ENCODE assay signal across 19 mouse cellular contexts in the genomic region with DNA sequence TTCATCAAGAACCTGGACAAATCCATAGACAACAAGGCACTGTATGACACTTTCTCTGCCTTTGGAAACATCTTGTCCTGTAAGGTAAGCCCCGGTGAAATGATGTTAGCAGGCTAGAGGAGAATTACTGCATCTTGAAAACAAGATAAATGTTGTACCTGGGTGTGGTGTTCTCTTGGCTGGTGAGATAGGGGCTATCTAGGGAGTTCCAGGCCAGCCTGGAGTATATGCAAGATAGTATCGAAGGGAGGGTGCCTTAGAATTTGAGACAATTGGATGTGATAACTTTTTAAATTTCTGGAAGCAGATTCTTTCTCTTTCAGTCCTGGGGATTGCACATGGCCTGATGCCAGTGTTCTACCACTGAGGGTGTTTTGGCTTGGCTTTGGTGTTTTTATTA. TPM values are rescaled to one million over a fixed set of nuclear protein-coding genes. Genes with fewer than 3 reads are reported as not detected.
DNase-seq lines count a peak whose midpoint lies in the region; ATAC-seq and TF ChIP-seq lines count a peak whose summit lies in the region.
"Had no signal": no experiment of that assay in that cellular context is flagged by ENCODE, and none has a peak within 500 bp of the region (broad histone marks: within the 10 kb centered on the region; RNA-seq: fewer than 3 reads in every experiment).

No protein-coding gene starts in this region.

- no peak overlapping the region for H3K9ac ChIP-seq in forebrain, embryonic 14.5 days (ENCODE audit: low read length)
- H3K9ac ChIP-seq in lung, embryonic 14.5 days = no peak overlapping the region
- H3K9ac ChIP-seq in liver, embryonic 12.5 days = peak overlapping the region; percentile 95
- H3K9ac ChIP-seq in midbrain, embryonic 16.5 days (ENCODE audit: low read depth, low read length) = no peak overlapping the region
- H3K9ac ChIP-seq: embryonic facial prominence, embryonic 12.5 days; forebrain, embryonic 13.5 days; hindbrain, embryonic 13.5 days; intestine, embryonic 15.5 days had no signal

- peaks cover 78% of the 10 kb centered on the region for H3K36me3 ChIP-seq in forebrain, embryonic 10.5 days (replicated peaks)
- peaks cover 51% of the 10 kb centered on the region for H3K36me3 ChIP-seq in forebrain, embryonic 14.5 days (ENCODE audit: control insufficient read depth, insufficient read depth, low read length)
- peaks cover 67% of the 10 kb centered on the region for H3K36me3 ChIP-seq in lung, embryonic 14.5 days (ENCODE audit: insufficient read depth)
- H3K36me3 ChIP-seq in liver, embryonic 12.5 days = peaks cover 82% of the 10 kb centered on the region
- H3K36me3 ChIP-seq in midbrain, embryonic 16.5 days (ENCODE audit: control insufficient read depth, insufficient read depth, low read length) = peaks cover 17% of the 10 kb centered on the region

- H3K4me1 ChIP-seq in forebrain, embryonic 10.5 days = peaks cover 39% of the 10 kb centered on the region
- H3K4me1 ChIP-seq in forebrain, embryonic 14.5 days (ENCODE audit: control insufficient read depth, insufficient read depth, low read length) = peaks cover 18% of the 10 kb centered on the region
- peaks cover 9% of the 10 kb centered on the region for H3K4me1 ChIP-seq in lung, embryonic 14.5 days (ENCODE audit: insufficient read depth)
- peaks cover 69% of the 10 kb centered on the region for H3K4me1 ChIP-seq in liver, embryonic 12.5 days
- H3K4me1 ChIP-seq in midbrain, embryonic 16.5 days (ENCODE audit: control insufficient read depth, insufficient read depth, low read length) = peaks cover 22% of the 10 kb centered on the region

- H3K9me3 ChIP-seq in forebrain, embryonic 10.5 days = no peaks in the 10 kb centered on the region
- no peaks in the 10 kb centered on the region for H3K9me3 ChIP-seq in forebrain, embryonic 14.5 days (replicated peaks; ENCODE audit: control insufficient read depth, low read length)
- no peaks in the 10 kb centered on the region for H3K9me3 ChIP-seq in lung, embryonic 14.5 days (ENCODE audit: low read depth, low read length)
- no peaks in the 10 kb centered on the region for H3K9me3 ChIP-seq in liver, embryonic 12.5 days (replicated peaks)
- H3K9me3 ChIP-seq in midbrain, embryonic 16.5 days (replicated peaks; ENCODE audit: control insufficient read depth, low read length, poor library complexity, severe bottlenecking) = no peaks in the 10 kb centered on the region
- H3K9me3 ChIP-seq: embryonic facial prominence, embryonic 12.5 days; forebrain, embryonic 13.5 days; hindbrain, embryonic 13.5 days; intestine, embryonic 15.5 days had no signal

- TF ChIP-seq CTCF in lung, embryonic 14.5 days (IDR thresholded peaks at IDR 0.05; ENCODE audit: low read depth) = no peak

- H3K27ac ChIP-seq in forebrain, embryonic 10.5 days = no peak overlapping the region
- no peak overlapping the region for H3K27ac ChIP-seq in forebrain, embryonic 14.5 days (ENCODE audit: low read depth, low read length)
- H3K27ac ChIP-seq in lung, embryonic 14.5 days (ENCODE audit: low read depth) = no peak overlapping the region
- H3K27ac ChIP-seq in liver, embryonic 12.5 days = peak overlapping the region; percentile 96
- H3K27ac ChIP-seq in midbrain, embryonic 16.5 days (ENCODE audit: low read length) = no peak overlapping the region
- H3K27ac ChIP-seq: embryonic facial prominence, embryonic 12.5 days; forebrain, embryonic 13.5 days; hindbrain, embryonic 13.5 days; intestine, embryonic 15.5 days had no signal

- WGBS in forebrain, embryonic 10.5 days = 91% methylated on average over 2 of the region's 2 CpGs
- 89% methylated on average over 2 of the region's 2 CpGs for WGBS in forebrain, embryonic 14.5 days
- 91% methylated on average over 2 of the region's 2 CpGs for WGBS in lung, embryonic 14.5 days
- 30% methylated on average over 2 of the region's 2 CpGs for WGBS in liver, embryonic 12.5 days (ENCODE audit: insufficient replicate concordance)
- WGBS in midbrain, embryonic 16.5 days = 91% methylated on average over 2 of the region's 2 CpGs

- H3K4me2 ChIP-seq in forebrain, embryonic 14.5 days (ENCODE audit: low read length) = no peak overlapping the region
- H3K4me2 ChIP-seq in lung, embryonic 14.5 days = peak overlapping the region; percentile 96; the same call in 1 of the 2 replicates
- H3K4me2 ChIP-seq in liver, embryonic 12.5 days = peak overlapping the region; percentile 82
- no peak overlapping the region for H3K4me2 ChIP-seq in midbrain, embryonic 16.5 days (ENCODE audit: low read length)
- H3K4me2 ChIP-seq: embryonic facial prominence, embryonic 12.5 days; forebrain, embryonic 13.5 days; hindbrain, embryonic 13.5 days had no signal

- no peak for DNase-seq in forebrain, embryonic 10.5 days (ENCODE audit: extremely low spot score, low spot score)
- no peak for DNase-seq in forebrain, embryonic 14.5 days (ENCODE audit: low spot score)
- no peak for DNase-seq in lung, embryonic 14.5 days
- DNase-seq in lung, postnatal 25 days (ENCODE audit: low spot score) = no peak
- peak; percentile 59 to 61 for DNase-seq in spleen, postnatal 10 days (ENCODE audit: low spot score in 2 of 2)
- DNase-seq in right cerebral cortex, postnatal 14 days = no peak
- DNase-seq: adrenal gland, postnatal 36 days; cerebellum, adult 11 months; midbrain, embryonic 14.5 days had no signal

- ATAC-seq in forebrain, embryonic 14.5 days = no peak
- ATAC-seq in lung, embryonic 14.5 days (ENCODE audit: insufficient read depth) = no peak
- ATAC-seq in liver, embryonic 12.5 days = peak; percentile 81
- ATAC-seq in midbrain, embryonic 16.5 days = no peak
- ATAC-seq: forebrain, embryonic 13.5 days; intestine, embryonic 15.5 days; Patski had no signal

- H3K27me3 ChIP-seq in forebrain, embryonic 10.5 days (ENCODE audit: poor library complexity, severe bottlenecking) = no peaks in the 10 kb centered on the region
- H3K27me3 ChIP-seq in forebrain, embryonic 14.5 days (replicated peaks; ENCODE audit: control insufficient read depth, insufficient read depth, low read length) = no peaks in the 10 kb centered on the region
- H3K27me3 ChIP-seq in lung, embryonic 14.5 days (ENCODE audit: insufficient read depth, low read length) = no peaks in the 10 kb centered on the region
- no peaks in the 10 kb centered on the region for H3K27me3 ChIP-seq in liver, embryonic 12.5 days (replicated peaks)
- H3K27me3 ChIP-seq in midbrain, embryonic 16.5 days (ENCODE audit: control insufficient read depth, insufficient read depth, low read depth, low read length) = no peaks in the 10 kb centered on the region
- H3K27me3 ChIP-seq: CH12.LX; embryonic facial prominence, embryonic 12.5 days; forebrain, embryonic 13.5 days; hindbrain, embryonic 13.5 days; intestine, embryonic 15.5 days; Patski had no signal

- peak overlapping the region; percentile 5; the same call in 1 of the 2 replicates for H3K4me3 ChIP-seq in forebrain, embryonic 10.5 days
- no peak overlapping the region for H3K4me3 ChIP-seq in forebrain, embryonic 14.5 days (ENCODE audit: low read depth, low read length)
- H3K4me3 ChIP-seq in lung, embryonic 14.5 days (ENCODE audit: low read depth, low read length) = no peak overlapping the region
- peak overlapping the region; percentile 73 for H3K4me3 ChIP-seq in liver, embryonic 12.5 days
- H3K4me3 ChIP-seq in midbrain, embryonic 16.5 days (ENCODE audit: low read depth, low read length) = no peak overlapping the region
- H3K4me3 ChIP-seq: embryonic facial prominence, embryonic 12.5 days; forebrain, embryonic 13.5 days; hindbrain, embryonic 13.5 days; intestine, embryonic 15.5 days had no signal

RNA-seq across cellular contexts. Expression of a gene that starts 24.6 kb away (rescaled TPM):
- polyA plus RNA-seq in forebrain, embryonic 10.5 days (2016; fragmentation: Nextera tagmentation; extraction: Ambion mirVana) = 55.4 and 57.9 TPM in 2 replicates
- polyA plus RNA-seq in forebrain, embryonic 14.5 days (2014; fragmentation: Nextera tagmentation; extraction: Ambion mirVana) = 35.6 and 36.3 TPM in 2 replicates
- polyA plus RNA-seq in lung, embryonic 14.5 days (2014; fragmentation: Nextera tagmentation; extraction: Ambion mirVana) = 46.1 and 50.0 TPM in 2 replicates
- 110 and 112 TPM in 2 replicates for polyA plus RNA-seq in liver, embryonic 12.5 days (2016; fragmentation: Nextera tagmentation; extraction: Ambion mirVana)
- polyA plus RNA-seq in midbrain, embryonic 16.5 days (2015; fragmentation: Nextera tagmentation; extraction: Ambion mirVana) = 28.1 and 29.5 TPM in 2 replicates

RNA-seq across cellular contexts. Expression of a gene that starts 36.6 kb away (rescaled TPM):
- not detected in 2 replicates for polyA plus RNA-seq in forebrain, embryonic 10.5 days (2016; fragmentation: Nextera tagmentation; extraction: Ambion mirVana)
- not detected in 2 replicates for polyA plus RNA-seq in forebrain, embryonic 14.5 days (2014; fragmentation: Nextera tagmentation; extraction: Ambion mirVana)
- polyA plus RNA-seq in lung, embryonic 14.5 days (2014; fragmentation: Nextera tagmentation; extraction: Ambion mirVana) = not detected in 2 replicates
- 0.19 TPM in 1 of 2 replicates, not detected in the other for polyA plus RNA-seq in liver, embryonic 12.5 days (2016; fragmentation: Nextera tagmentation; extraction: Ambion mirVana)
- 0.15 TPM in 1 of 2 replicates, not detected in the other for polyA plus RNA-seq in midbrain, embryonic 16.5 days (2015; fragmentation: Nextera tagmentation; extraction: Ambion mirVana)
- polyA plus RNA-seq: embryonic facial prominence, embryonic 12.5 days; forebrain, embryonic 13.5 days; hindbrain, embryonic 13.5 days; intestine, embryonic 15.5 days; liver, adult 2 months; midbrain, embryonic 14.5 days; Patski; thymus, postnatal 0 days had no signal

RNA-seq across cellular contexts. Expression of a gene that starts 53.4 kb away (rescaled TPM):
- 6.6 and 6.7 TPM in 2 replicates for polyA plus RNA-seq in forebrain, embryonic 10.5 days (2016; fragmentation: Nextera tagmentation; extraction: Ambion mirVana)
- 5.4 and 6.7 TPM in 2 replicates for polyA plus RNA-seq in forebrain, embryonic 14.5 days (2014; fragmentation: Nextera tagmentation; extraction: Ambion mirVana)
- 34.9 and 36.9 TPM in 2 replicates for polyA plus RNA-seq in lung, embryonic 14.5 days (2014; fragmentation: Nextera tagmentation; extraction: Ambion mirVana)
- polyA plus RNA-seq in liver, embryonic 12.5 days (2016; fragmentation: Nextera tagmentation; extraction: Ambion mirVana) = 0.83 and 1.2 TPM in 2 replicates
- 5.6 and 6.2 TPM in 2 replicates for polyA plus RNA-seq in midbrain, embryonic 16.5 days (2015; fragmentation: Nextera tagmentation; extraction: Ambion mirVana)
- polyA plus RNA-seq: Patski had no signal

RNA-seq across cellular contexts. Expression of a gene that starts 56.3 kb away (rescaled TPM):
- polyA plus RNA-seq in forebrain, embryonic 10.5 days (2016; fragmentation: Nextera tagmentation; extraction: Ambion mirVana) = 0.14 TPM in 1 of 2 replicates, not detected in the other
- 0.09 TPM in 1 of 2 replicates, not detected in the other for polyA plus RNA-seq in forebrain, embryonic 14.5 days (2014; fragmentation: Nextera tagmentation; extraction: Ambion mirVana)
- 0.11 and 0.30 TPM in 2 replicates for polyA plus RNA-seq in lung, embryonic 14.5 days (2014; fragmentation: Nextera tagmentation; extraction: Ambion mirVana)
- 0.31 and 0.46 TPM in 2 replicates for polyA plus RNA-seq in liver, embryonic 12.5 days (2016; fragmentation: Nextera tagmentation; extraction: Ambion mirVana)
- 0.21 TPM in 1 of 2 replicates, not detected in the other for polyA plus RNA-seq in midbrain, embryonic 16.5 days (2015; fragmentation: Nextera tagmentation; extraction: Ambion mirVana)
- polyA plus RNA-seq: forebrain, embryonic 13.5 days; liver, adult 2 months; Patski had no signal

Comparison
In these comparisons a context has a peak if more than half of its experiments do, and no peak if none do; other contexts are left out.
1. H3K4me3 ChIP-seq: peak in forebrain, embryonic 10.5 days (single experiment) and liver, embryonic 12.5 days (single experiment); none in forebrain, embryonic 14.5 days (single experiment), lung, embryonic 14.5 days (single experiment) and midbrain, embryonic 16.5 days (single experiment).
2. DNase-seq: peak in spleen, postnatal 10 days (2 of 2); none in forebrain, embryonic 10.5 days (single experiment), forebrain, embryonic 14.5 days (single experiment), lung, embryonic 14.5 days (single experiment), lung, postnatal 25 days (single experiment) and right cerebral cortex, postnatal 14 days (single experiment).
3. H3K4me2 ChIP-seq: peak in lung, embryonic 14.5 days (single experiment) and liver, embryonic 12.5 days (single experiment); none in forebrain, embryonic 14.5 days (single experiment) and midbrain, embryonic 16.5 days (single experiment).